Comparison of ENCODE assay signal across 9 mouse cellular contexts in genomic region chr11:6489691-6490503, GRCm38 (mm10). TPM values are rescaled to one million over a fixed set of nuclear protein-coding genes. Genes with fewer than 3 reads are reported as not detected.
DNase-seq lines count a peak whose midpoint lies in the region; ATAC-seq and TF ChIP-seq lines count a peak whose summit lies in the region.
"Had no signal": no experiment of that assay in that cellular context is flagged by ENCODE, and none has a peak within 500 bp of the region (broad histone marks: within the 10 kb centered on the region; RNA-seq: fewer than 3 reads in every experiment).

No protein-coding gene starts in this region.

- DNase-seq in hindbrain, embryonic 11.5 days (ENCODE audit: low spot score), result no peak
- DNase-seq in MN1 (ENCODE audit: low spot score), result peak; percentile 90
- peak; percentile 85 to 90 for DNase-seq in cerebellum, postnatal 14 days
- no peak for DNase-seq in intestine, embryonic 14.5 days (ENCODE audit: low spot score)
- DNase-seq in lung, postnatal 0 days (ENCODE audit: low spot score), result peak; percentile 70
- peak; percentile 58 for DNase-seq in thymus, postnatal 0 days (ENCODE audit: low spot score)
- no peak for DNase-seq in yolk sac, embryonic 10.5 days (ENCODE audit: low spot score)

- 58% methylated on average over 6 of the region's 6 CpGs for WGBS in hindbrain, embryonic 11.5 days
- 66% methylated on average over 6 of the region's 6 CpGs for WGBS in hindbrain, embryonic 12.5 days
- 64% methylated on average over 6 of the region's 6 CpGs for WGBS in intestine, embryonic 14.5 days
- 46% methylated on average over 6 of the region's 6 CpGs for WGBS in lung, postnatal 0 days

- peak; percentile 79 for TF ChIP-seq CTCF in lung, postnatal 0 days (IDR thresholded peaks at IDR 0.05)

- no peaks in the 10 kb centered on the region for H3K9me3 ChIP-seq in hindbrain, embryonic 11.5 days (ENCODE audit: control insufficient read depth, low read length)
- no peaks in the 10 kb centered on the region for H3K9me3 ChIP-seq in hindbrain, embryonic 12.5 days (replicated peaks)
- H3K9me3 ChIP-seq in intestine, embryonic 14.5 days (ENCODE audit: control insufficient read depth, low read length), result no peaks in the 10 kb centered on the region
- H3K9me3 ChIP-seq in lung, postnatal 0 days (ENCODE audit: low read length), result no peaks in the 10 kb centered on the region
- H3K9me3 ChIP-seq: lung, embryonic 15.5 days had no signal

- ATAC-seq in hindbrain, embryonic 11.5 days (ENCODE audit: low FRiP score), result peak; percentile 57; the same call in 1 of the 2 replicates
- no peak for ATAC-seq in hindbrain, embryonic 12.5 days (ENCODE audit: low FRiP score)
- 0 out of 2 replicates have a peak, but pooled peaks have one; percentile 32 for ATAC-seq in intestine, embryonic 14.5 days (replicated peaks; ENCODE audit: low FRiP score, low TSS enrichment, low read depth)
- peak; percentile 62 for ATAC-seq in lung, postnatal 0 days

- no peak overlapping the region for H3K27ac ChIP-seq in hindbrain, embryonic 11.5 days (ENCODE audit: low read depth, low read length)
- H3K27ac ChIP-seq in hindbrain, embryonic 12.5 days, result no peak overlapping the region
- H3K27ac ChIP-seq in intestine, embryonic 14.5 days (ENCODE audit: low read depth), result no peak overlapping the region
- H3K27ac ChIP-seq in lung, postnatal 0 days (ENCODE audit: low read length), result no peak overlapping the region
- H3K27ac ChIP-seq: lung, embryonic 15.5 days had no signal

- no peaks in the 10 kb centered on the region for H3K27me3 ChIP-seq in hindbrain, embryonic 11.5 days (ENCODE audit: control insufficient read depth, insufficient read depth, low read length)
- H3K27me3 ChIP-seq in hindbrain, embryonic 12.5 days, result no peaks in the 10 kb centered on the region
- H3K27me3 ChIP-seq in intestine, embryonic 14.5 days (replicated peaks; ENCODE audit: control insufficient read depth, insufficient read depth, low read length), result no peaks in the 10 kb centered on the region
- H3K27me3 ChIP-seq in lung, postnatal 0 days (replicated peaks; ENCODE audit: insufficient read depth, low read length), result no peaks in the 10 kb centered on the region
- H3K27me3 ChIP-seq: lung, embryonic 15.5 days had no signal

- no peaks in the 10 kb centered on the region for H3K36me3 ChIP-seq in hindbrain, embryonic 11.5 days (ENCODE audit: control insufficient read depth, insufficient read depth, low read length)
- H3K36me3 ChIP-seq in hindbrain, embryonic 12.5 days, result no peaks in the 10 kb centered on the region
- no peaks in the 10 kb centered on the region for H3K36me3 ChIP-seq in intestine, embryonic 14.5 days (ENCODE audit: control insufficient read depth, insufficient read depth, low read length)
- no peaks in the 10 kb centered on the region for H3K36me3 ChIP-seq in lung, postnatal 0 days (ENCODE audit: insufficient read depth, low read length)
- H3K36me3 ChIP-seq: lung, embryonic 15.5 days had no signal

- H3K9ac ChIP-seq in hindbrain, embryonic 11.5 days (ENCODE audit: low read depth, low read length), result no peak overlapping the region
- H3K9ac ChIP-seq in hindbrain, embryonic 12.5 days, result no peak overlapping the region
- no peak overlapping the region for H3K9ac ChIP-seq in intestine, embryonic 14.5 days (ENCODE audit: low read length)
- H3K9ac ChIP-seq in lung, postnatal 0 days (replicated peaks; ENCODE audit: low read depth), result no peak overlapping the region
- H3K9ac ChIP-seq: lung, embryonic 15.5 days had no signal

- no peaks in the 10 kb centered on the region for H3K4me1 ChIP-seq in hindbrain, embryonic 11.5 days (replicated peaks; ENCODE audit: control insufficient read depth, insufficient read depth, low read length)
- H3K4me1 ChIP-seq in hindbrain, embryonic 12.5 days, result 0 out of 2 replicates have a peak, but pooled peaks cover 3% of the 10 kb centered on the region
- H3K4me1 ChIP-seq in intestine, embryonic 14.5 days (replicated peaks; ENCODE audit: control insufficient read depth, insufficient read depth, low read length), result peaks cover 3% of the 10 kb centered on the region; the same call in 1 of the 2 replicates
- H3K4me1 ChIP-seq in lung, postnatal 0 days (ENCODE audit: insufficient read depth, low read depth, low read length), result no peaks in the 10 kb centered on the region

- H3K4me2 ChIP-seq in hindbrain, embryonic 11.5 days (replicated peaks; ENCODE audit: low read depth, low read length), result no peak overlapping the region
- no peak overlapping the region for H3K4me2 ChIP-seq in hindbrain, embryonic 12.5 days (replicated peaks)
- H3K4me2 ChIP-seq in intestine, embryonic 14.5 days (ENCODE audit: low read length), result no peak overlapping the region
- no peak overlapping the region for H3K4me2 ChIP-seq in lung, postnatal 0 days (replicated peaks; ENCODE audit: low read depth, low read length)
- H3K4me2 ChIP-seq: lung, embryonic 15.5 days had no signal

- no peak for TF ChIP-seq EP300 in lung, postnatal 0 days (IDR thresholded peaks at IDR 0.05)

- no peak overlapping the region for H3K4me3 ChIP-seq in hindbrain, embryonic 11.5 days (ENCODE audit: low read depth, low read length)
- no peak overlapping the region for H3K4me3 ChIP-seq in hindbrain, embryonic 12.5 days
- H3K4me3 ChIP-seq in intestine, embryonic 14.5 days (ENCODE audit: low read depth, low read length), result no peak overlapping the region
- no peak overlapping the region for H3K4me3 ChIP-seq in lung, postnatal 0 days (ENCODE audit: low read depth, low read length)
- H3K4me3 ChIP-seq: lung, embryonic 15.5 days had no signal

RNA-seq across cellular contexts. Expression of gene Purb, which starts 14.2 kb away (rescaled TPM):
- 12.7 and 17.9 TPM in 2 replicates for polyA plus RNA-seq in hindbrain, embryonic 11.5 days (2014; fragmentation: Nextera tagmentation; extraction: Ambion mirVana)
- 17.2 and 18.3 TPM in 2 replicates for polyA plus RNA-seq in hindbrain, embryonic 12.5 days (2016; fragmentation: Nextera tagmentation; extraction: Ambion mirVana)
- 25.7 and 26.2 TPM in 2 replicates for polyA plus RNA-seq in intestine, embryonic 14.5 days (2014; fragmentation: Nextera tagmentation; extraction: Ambion mirVana)
- polyA plus RNA-seq in lung, postnatal 0 days (2015; fragmentation: Nextera tagmentation; extraction: Ambion mirVana), result 21.4 and 25.5 TPM in 2 replicates
- 17.8 and 22.5 TPM in 2 replicates for polyA plus RNA-seq in thymus, postnatal 0 days (2015; fragmentation: Nextera tagmentation; extraction: Ambion mirVana)

RNA-seq across cellular contexts. Expression of gene Myo1g, which starts 30.9 kb away (rescaled TPM):
- polyA plus RNA-seq in hindbrain, embryonic 11.5 days (2014; fragmentation: Nextera tagmentation; extraction: Ambion mirVana), result 0.43 and 0.53 TPM in 2 replicates
- polyA plus RNA-seq in hindbrain, embryonic 12.5 days (2016; fragmentation: Nextera tagmentation; extraction: Ambion mirVana), result 0.50 and 0.70 TPM in 2 replicates
- 1.3 TPM in 2 replicates for polyA plus RNA-seq in intestine, embryonic 14.5 days (2014; fragmentation: Nextera tagmentation; extraction: Ambion mirVana)
- polyA plus RNA-seq in lung, postnatal 0 days (2015; fragmentation: Nextera tagmentation; extraction: Ambion mirVana), result 5.7 and 6.2 TPM in 2 replicates
- 50.6 and 53.8 TPM in 2 replicates for polyA plus RNA-seq in thymus, postnatal 0 days (2015; fragmentation: Nextera tagmentation; extraction: Ambion mirVana)

RNA-seq across cellular contexts. Expression of gene H2afv, which starts 45.7 kb away (rescaled TPM):
- polyA plus RNA-seq in hindbrain, embryonic 11.5 days (2014; fragmentation: Nextera tagmentation; extraction: Ambion mirVana), result 784 and 787 TPM in 2 replicates
- 520 and 591 TPM in 2 replicates for polyA plus RNA-seq in hindbrain, embryonic 12.5 days (2016; fragmentation: Nextera tagmentation; extraction: Ambion mirVana)
- 510 and 552 TPM in 2 replicates for polyA plus RNA-seq in intestine, embryonic 14.5 days (2014; fragmentation: Nextera tagmentation; extraction: Ambion mirVana)
- 259 and 268 TPM in 2 replicates for polyA plus RNA-seq in lung, postnatal 0 days (2015; fragmentation: Nextera tagmentation; extraction: Ambion mirVana)
- 715 and 776 TPM in 2 replicates for polyA plus RNA-seq in thymus, postnatal 0 days (2015; fragmentation: Nextera tagmentation; extraction: Ambion mirVana)

RNA-seq across cellular contexts. Expression of gene Ccm2, which starts 56.8 kb away (rescaled TPM):
- polyA plus RNA-seq in hindbrain, embryonic 11.5 days (2014; fragmentation: Nextera tagmentation; extraction: Ambion mirVana), result 88.2 and 88.4 TPM in 2 replicates
- 89.5 and 95.8 TPM in 2 replicates for polyA plus RNA-seq in hindbrain, embryonic 12.5 days (2016; fragmentation: Nextera tagmentation; extraction: Ambion mirVana)
- polyA plus RNA-seq in intestine, embryonic 14.5 days (2014; fragmentation: Nextera tagmentation; extraction: Ambion mirVana), result 87.0 and 90.6 TPM in 2 replicates
- polyA plus RNA-seq in lung, postnatal 0 days (2015; fragmentation: Nextera tagmentation; extraction: Ambion mirVana), result 58.7 and 62.4 TPM in 2 replicates
- polyA plus RNA-seq in thymus, postnatal 0 days (2015; fragmentation: Nextera tagmentation; extraction: Ambion mirVana), result 189 and 190 TPM in 2 replicates

Comparison
In these comparisons a context has a peak if more than half of its experiments do, and no peak if none do; other contexts are left out.
1. DNase-seq: peak in MN1 (single experiment), cerebellum, postnatal 14 days (2 of 2), lung, postnatal 0 days (single experiment) and thymus, postnatal 0 days (single experiment); none in hindbrain, embryonic 11.5 days (single experiment), intestine, embryonic 14.5 days (single experiment) and yolk sac, embryonic 10.5 days (single experiment).